Mouse (Mus musculus): ENCODE results near the gene Cend1. TPM values are rescaled to one million over a fixed set of nuclear protein-coding genes. Genes with fewer than 3 reads are reported as not detected.

Cend1 gene
- 8.9 and 15.1 TPM in 2 replicates for polyA plus RNA-seq (2016; fragmentation: Nextera tagmentation; extraction: Ambion mirVana)

DNA sequence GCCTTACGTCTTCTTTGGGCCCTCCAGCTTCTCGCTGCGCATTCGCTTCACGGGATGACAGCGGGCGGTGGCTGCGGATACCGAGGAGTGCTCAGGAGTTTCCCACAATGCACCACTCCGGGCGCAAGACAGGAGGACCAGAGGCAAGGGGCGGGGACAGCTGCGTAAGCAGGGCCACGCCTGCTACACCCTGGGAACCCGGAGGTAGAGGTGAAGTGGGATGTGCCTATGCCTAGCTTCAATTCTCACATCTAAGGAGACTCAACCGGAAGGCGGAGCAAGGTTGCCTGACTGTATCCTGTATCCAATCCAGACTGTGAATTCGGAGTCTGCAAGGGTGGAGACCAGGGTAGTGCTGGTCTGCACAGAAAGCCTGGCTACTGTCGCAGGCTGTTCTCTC is at the start of gene Cend1:
Cend1 (minus strand) TSS at position 182 of the 400 bp plus-strand sequence.
- peaks cover 51% of the 10 kb centered on the region for H3K4me1 ChIP-seq
- H3K36me3 ChIP-seq: peaks cover 39% of the 10 kb centered on the region
- H3K4me3 ChIP-seq: peak within 1 kb of the TSS; percentile 55
- DNase-seq (ENCODE audit: low spot score): peak; percentile 71
- peak within 1 kb of the TSS; percentile 68 for H3K27ac ChIP-seq (replicated peaks)
- WGBS: 3% methylated on average over 19 of the region's 19 CpGs
- peaks cover 15% of the 10 kb centered on the region; the same call in 1 of the 2 replicates for H3K27me3 ChIP-seq (ENCODE audit: low read depth, poor library complexity, severe bottlenecking)
- no peaks in the 10 kb centered on the region for H3K9me3 ChIP-seq (replicated peaks)

DNA sequence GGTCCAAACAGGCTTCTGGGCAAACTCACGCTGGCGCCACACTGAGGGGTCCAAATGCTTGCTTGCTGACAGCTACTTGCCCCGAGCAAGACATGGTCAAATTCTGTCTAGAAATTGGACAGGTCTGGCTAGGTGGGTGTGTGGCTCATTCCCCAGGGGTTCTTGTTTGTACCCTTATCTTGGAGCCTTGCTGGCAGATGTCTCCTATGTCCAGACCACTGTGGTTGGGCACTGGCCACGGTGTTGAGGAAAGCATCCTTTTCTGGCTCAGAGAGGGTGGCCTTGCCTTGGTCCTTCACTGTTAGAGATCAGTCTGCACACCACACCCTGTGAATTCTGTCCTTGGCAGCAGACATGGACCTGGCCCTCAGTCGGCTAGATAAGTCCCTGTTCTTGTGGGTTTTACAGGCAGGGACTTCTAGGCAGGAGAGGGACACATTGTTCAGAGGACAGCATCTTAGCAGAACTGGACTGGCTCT is 49.0 kb upstream of the Cend1 start:
- WGBS: 77% methylated on average over 5 of the region's 5 CpGs
- no peak overlapping the region for H3K27ac ChIP-seq (replicated peaks)
- no peak for DNase-seq (ENCODE audit: low spot score)
- peaks cover 56% of the 10 kb centered on the region for H3K27me3 ChIP-seq (ENCODE audit: low read depth, poor library complexity, severe bottlenecking)
- peaks cover 2% of the 10 kb centered on the region; the same call in 1 of the 2 replicates for H3K36me3 ChIP-seq
- H3K4me1 ChIP-seq: peaks cover 67% of the 10 kb centered on the region
- H3K9me3 ChIP-seq (replicated peaks): no peaks in the 10 kb centered on the region
- H3K4me3 ChIP-seq: no peak overlapping the region

DNA sequence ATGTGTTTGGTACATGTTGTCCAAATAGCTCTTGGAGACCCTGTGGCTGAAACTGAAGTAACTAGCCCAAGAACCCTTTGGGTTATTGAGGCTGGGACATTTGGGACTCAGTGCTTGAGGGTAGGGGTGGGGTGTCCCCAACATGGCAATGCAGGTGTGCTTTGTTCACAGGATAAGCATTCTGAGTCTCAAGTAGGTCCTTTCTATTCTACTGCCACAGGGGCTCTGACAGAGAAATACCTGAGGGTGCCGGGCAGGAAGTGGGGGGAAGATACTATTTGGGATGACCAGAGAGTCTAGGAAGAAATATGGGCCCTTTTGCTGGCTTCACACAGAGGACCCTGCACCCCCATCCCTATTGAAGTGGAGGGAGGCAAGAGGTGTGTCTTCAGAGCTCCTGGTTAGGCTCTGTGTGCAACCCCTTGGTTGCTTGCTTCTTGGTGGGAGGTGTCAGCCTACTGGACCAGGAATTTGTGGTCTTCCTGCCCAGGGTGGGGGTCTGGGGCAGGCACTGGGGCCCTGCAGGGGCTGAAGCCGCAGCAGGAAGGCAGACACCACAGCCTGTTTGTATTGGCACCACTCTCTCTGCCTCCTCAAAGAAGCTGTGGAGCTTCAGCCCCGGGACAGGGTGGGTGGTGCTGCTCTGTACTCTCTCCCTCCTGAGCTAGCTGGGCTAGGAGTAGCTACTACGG is 48.4 kb upstream of the Cend1 start:
- H3K9me3 ChIP-seq (replicated peaks): no peaks in the 10 kb centered on the region
- H3K36me3 ChIP-seq: peaks cover 6% of the 10 kb centered on the region
- no peak overlapping the region for H3K27ac ChIP-seq (replicated peaks)
- peaks cover 50% of the 10 kb centered on the region for H3K27me3 ChIP-seq (ENCODE audit: low read depth, poor library complexity, severe bottlenecking)
- peaks cover 67% of the 10 kb centered on the region for H3K4me1 ChIP-seq
- DNase-seq (ENCODE audit: low spot score): no peak
- 72% methylated on average over 4 of the region's 4 CpGs for WGBS
- no peak overlapping the region for H3K4me3 ChIP-seq

DNA sequence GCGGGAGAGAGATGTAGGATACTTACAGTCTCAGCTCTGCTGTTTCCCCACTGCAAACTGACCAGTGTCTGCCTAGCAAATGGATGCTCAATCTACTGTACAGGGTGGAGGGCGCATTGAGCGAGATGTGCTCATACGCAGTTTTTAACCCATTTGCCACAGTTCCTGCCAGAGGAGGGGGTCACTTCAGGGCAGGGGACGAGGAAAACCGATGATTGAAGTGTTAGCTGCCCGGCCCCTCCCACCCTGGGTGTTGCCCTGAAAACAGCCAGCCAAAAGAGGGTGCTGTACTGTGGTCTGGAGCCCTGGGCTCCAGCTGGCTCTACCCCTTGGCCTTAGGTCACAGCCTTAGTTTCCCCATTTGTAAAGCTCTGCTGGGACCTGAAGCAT is 47.7 kb upstream of the Cend1 start:
- DNase-seq (ENCODE audit: low spot score): no peak
- H3K4me3 ChIP-seq: peak overlapping the region; percentile 84
- WGBS: 21% methylated on average over 7 of the region's 7 CpGs
- peaks cover 42% of the 10 kb centered on the region for H3K27me3 ChIP-seq (ENCODE audit: low read depth, poor library complexity, severe bottlenecking)
- peaks cover 14% of the 10 kb centered on the region for H3K36me3 ChIP-seq
- peaks cover 61% of the 10 kb centered on the region for H3K4me1 ChIP-seq
- H3K9me3 ChIP-seq (replicated peaks): no peaks in the 10 kb centered on the region
- H3K27ac ChIP-seq (replicated peaks): peak overlapping the region; percentile 99

DNA sequence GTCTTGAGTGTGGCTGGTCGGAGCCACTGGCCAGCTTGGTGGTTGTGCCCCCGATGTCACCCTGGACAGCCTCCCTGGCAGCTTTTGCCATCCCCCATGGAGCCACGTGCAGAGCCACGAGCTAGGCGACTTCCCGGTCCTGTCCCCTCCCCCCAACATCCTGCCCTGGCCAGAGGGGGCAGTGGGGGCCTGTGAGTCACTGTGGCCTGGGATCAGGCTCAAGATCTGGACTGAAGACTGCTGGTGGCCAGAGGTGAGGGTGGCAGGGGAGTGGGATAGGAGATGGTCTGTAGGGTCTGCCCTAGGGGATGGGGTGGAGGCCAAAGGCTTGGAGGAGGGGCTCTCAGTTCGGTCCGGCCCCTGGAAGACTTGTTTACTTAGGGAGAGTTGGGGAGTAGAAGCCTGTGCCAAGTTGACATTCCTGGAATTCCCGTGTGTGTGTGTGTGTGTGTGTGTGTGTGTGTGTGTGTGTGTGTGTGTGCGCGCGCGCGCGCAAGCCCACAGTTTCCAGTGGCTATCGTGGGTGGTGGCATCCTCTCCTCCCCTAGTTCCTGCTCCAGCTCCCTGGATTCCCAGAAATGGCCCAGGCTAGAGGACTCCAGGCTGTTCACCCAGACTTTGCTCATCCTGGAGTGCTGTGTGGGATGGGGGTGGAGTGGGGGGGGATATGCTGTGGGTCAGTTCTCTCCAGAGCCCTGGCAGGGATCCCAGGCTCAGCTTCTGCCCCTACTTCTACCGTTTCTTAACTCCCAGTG is 47.1 kb upstream of the Cend1 start:
- Histone ChIP-seq H3K4me1 (peaks cover 55% of the 10 kb centered on the region), H3K4me3 (peak overlapping the region; percentile 84), H3K27me3 (ENCODE audit: low read depth, poor library complexity, severe bottlenecking) (peaks cover 37% of the 10 kb centered on the region), H3K27ac (replicated peaks) (peak overlapping the region; percentile 99), H3K9me3 (replicated peaks) (no peaks in the 10 kb centered on the region), H3K36me3 (peaks cover 18% of the 10 kb centered on the region)
- peak; percentile 61 for DNase-seq (ENCODE audit: low spot score)
- 4% methylated on average over 17 of the region's 17 CpGs for WGBS

DNA sequence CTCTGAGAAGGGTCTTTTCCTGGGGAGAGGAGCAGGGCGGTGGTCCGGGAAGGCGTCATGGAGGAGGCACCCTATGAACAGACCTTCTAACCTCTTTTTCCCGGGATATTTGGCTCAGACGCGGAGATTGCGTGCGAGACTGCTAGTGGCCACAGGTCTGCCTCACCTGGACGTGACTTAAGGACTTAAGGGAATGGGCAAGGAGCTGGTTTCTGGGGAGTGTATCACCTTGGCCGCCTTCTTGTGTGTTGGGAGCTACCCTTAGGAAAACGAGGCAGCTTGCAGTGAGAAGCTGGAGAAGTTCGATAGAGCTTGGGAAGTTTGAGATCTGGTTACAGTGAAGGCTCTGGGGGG is 46.5 kb upstream of the Cend1 start:
- H3K27me3 ChIP-seq (ENCODE audit: low read depth, poor library complexity, severe bottlenecking): peaks cover 31% of the 10 kb centered on the region
- DNase-seq (ENCODE audit: low spot score): no peak
- peak overlapping the region; percentile 84 for H3K4me3 ChIP-seq
- no peaks in the 10 kb centered on the region for H3K9me3 ChIP-seq (replicated peaks)
- peaks cover 24% of the 10 kb centered on the region for H3K36me3 ChIP-seq
- peak overlapping the region; percentile 99 for H3K27ac ChIP-seq (replicated peaks)
- WGBS: 4% methylated on average over 12 of the region's 12 CpGs
- peaks cover 49% of the 10 kb centered on the region for H3K4me1 ChIP-seq

DNA sequence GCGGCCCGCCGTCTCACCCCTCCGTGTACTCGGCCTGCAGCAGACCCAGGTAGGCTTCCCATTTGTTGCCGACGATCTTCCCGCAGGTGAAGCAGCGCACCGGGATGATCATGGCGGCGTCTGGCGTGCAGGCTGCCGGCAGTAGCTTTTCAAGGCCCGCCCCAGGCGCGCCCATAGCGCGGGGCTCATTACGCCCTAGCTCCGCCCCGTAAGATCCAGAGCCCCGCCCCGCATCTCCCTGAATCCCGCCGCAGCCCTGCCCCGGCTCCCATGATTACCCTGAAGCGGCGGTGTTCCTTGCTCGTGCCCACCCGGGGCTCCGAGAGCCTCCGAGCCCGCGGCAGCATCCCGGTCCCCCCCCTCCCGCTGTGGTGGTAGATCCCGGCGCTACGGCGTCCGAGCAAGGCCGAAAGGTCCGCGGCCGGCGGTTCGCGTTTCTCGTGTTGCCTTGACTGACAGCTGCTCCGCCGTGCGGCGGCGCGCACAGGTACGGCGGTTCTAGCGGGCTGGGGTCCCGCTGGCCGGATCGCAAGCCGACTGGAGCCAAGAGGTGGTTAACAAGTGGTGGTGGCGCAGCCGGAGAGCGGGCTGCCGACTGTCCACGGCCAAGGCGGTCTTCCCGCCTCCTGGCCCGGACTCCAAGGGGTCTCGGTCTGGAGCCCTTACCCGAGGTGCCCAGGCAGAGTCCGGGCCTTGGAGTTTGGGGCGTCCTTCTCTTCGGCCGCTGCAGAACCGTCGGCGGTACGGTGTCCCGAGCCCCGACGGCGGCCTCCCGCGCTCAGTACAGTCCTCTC is 45.9 kb upstream of the Cend1 start, which contains the start of the genes Polr2l and Tspan4:
Polr2l (minus strand) TSS at position 122 of the 794 bp plus-strand sequence.
Tspan4 (plus strand) TSS at position 230 of the 794 bp plus-strand sequence.
- peaks cover 31% of the 10 kb centered on the region for H3K27me3 ChIP-seq (ENCODE audit: low read depth, poor library complexity, severe bottlenecking)
- no peaks in the 10 kb centered on the region for H3K9me3 ChIP-seq (replicated peaks)
- H3K4me1 ChIP-seq: peaks cover 47% of the 10 kb centered on the region
- peak; percentile 91 for DNase-seq (ENCODE audit: low spot score)
- under 1% methylated on average over 87 of the region's 87 CpGs for WGBS
- H3K4me3 ChIP-seq: peak within 1 kb of the TSS; percentile 84
- peaks cover 30% of the 10 kb centered on the region for H3K36me3 ChIP-seq
- H3K27ac ChIP-seq (replicated peaks): peak within 1 kb of the TSS; percentile 99

DNA sequence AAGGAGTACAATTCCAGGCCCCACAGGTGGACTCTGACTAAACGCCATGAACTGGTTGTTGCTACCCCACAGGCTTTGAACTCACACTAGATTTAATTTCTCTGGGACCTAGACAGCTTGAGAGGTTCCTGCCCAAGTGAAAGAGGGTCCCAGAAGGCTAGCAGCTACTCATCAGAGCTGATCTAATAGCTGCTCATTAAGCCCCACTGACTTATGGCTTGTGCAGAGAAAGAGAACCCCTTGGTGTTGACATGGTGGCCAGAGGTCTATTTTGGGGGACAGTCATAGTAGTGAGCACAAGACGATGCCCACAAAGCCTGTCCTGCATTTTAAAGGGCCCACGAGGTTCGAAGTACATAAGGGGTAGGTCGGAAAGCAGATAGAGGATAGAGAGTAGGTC is 44.9 kb upstream of the Cend1 start:
- DNase-seq (ENCODE audit: low spot score): no peak
- H3K36me3 ChIP-seq: peaks cover 40% of the 10 kb centered on the region
- peak overlapping the region; percentile 84 for H3K4me3 ChIP-seq
- H3K4me1 ChIP-seq: peaks cover 58% of the 10 kb centered on the region
- no peaks in the 10 kb centered on the region for H3K9me3 ChIP-seq (replicated peaks)
- H3K27ac ChIP-seq (replicated peaks): peak overlapping the region; percentile 99; the same call in 1 of the 2 replicates
- H3K27me3 ChIP-seq (ENCODE audit: low read depth, poor library complexity, severe bottlenecking): peaks cover 31% of the 10 kb centered on the region
- 12% methylated on average over 5 of the region's 5 CpGs for WGBS

DNA sequence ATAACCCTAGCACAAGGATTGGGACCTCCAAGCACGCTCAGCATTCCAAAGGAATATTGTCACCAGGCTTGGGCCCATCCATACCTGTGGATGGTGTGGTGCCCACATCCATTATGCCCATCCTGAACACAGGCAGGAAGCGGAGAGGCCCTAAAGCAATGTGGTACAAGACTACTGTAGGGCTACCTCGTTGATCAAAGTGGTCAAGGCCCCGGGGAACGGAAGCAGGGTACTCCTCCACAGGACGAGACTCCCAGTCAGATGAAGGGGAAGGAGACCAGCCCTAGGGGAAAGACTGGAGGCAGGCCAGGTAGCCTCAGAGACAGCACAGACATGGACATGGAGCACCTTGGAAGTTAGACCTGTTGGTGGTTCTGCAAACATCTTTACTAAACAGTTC is 43.5 kb upstream of the Cend1 start:
- no peak for DNase-seq (ENCODE audit: low spot score)
- no peaks in the 10 kb centered on the region for H3K9me3 ChIP-seq (replicated peaks)
- peaks cover 67% of the 10 kb centered on the region for H3K4me1 ChIP-seq
- peaks cover 24% of the 10 kb centered on the region for H3K27me3 ChIP-seq (ENCODE audit: low read depth, poor library complexity, severe bottlenecking)
- no peak overlapping the region for H3K27ac ChIP-seq (replicated peaks)
- H3K36me3 ChIP-seq: peaks cover 41% of the 10 kb centered on the region
- H3K4me3 ChIP-seq: no peak overlapping the region
- 92% methylated on average over 6 of the region's 6 CpGs for WGBS

DNA sequence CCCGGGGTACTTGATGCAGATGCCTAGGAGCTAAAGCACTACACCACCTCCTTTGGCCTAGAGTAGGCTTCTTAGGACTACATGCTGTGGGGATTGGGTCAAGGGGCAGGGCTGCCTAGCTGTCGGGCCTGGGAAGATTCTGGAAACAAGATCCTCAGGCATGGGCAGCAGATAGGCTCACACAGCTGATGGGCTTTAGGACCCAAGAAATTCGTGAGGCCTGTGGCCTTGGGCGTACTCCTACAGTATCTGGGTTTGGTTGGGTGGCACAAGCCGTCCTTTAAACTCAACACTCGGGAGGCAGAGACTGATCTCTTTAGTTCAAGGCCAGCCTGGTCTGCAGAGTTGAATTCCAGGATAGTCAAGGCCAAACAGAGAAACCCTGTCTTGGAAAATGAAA is 42.9 kb upstream of the Cend1 start:
- Histone ChIP-seq H3K9me3 (replicated peaks) (no peaks in the 10 kb centered on the region), H3K36me3 (peaks cover 41% of the 10 kb centered on the region), H3K4me1 (peaks cover 68% of the 10 kb centered on the region), H3K4me3 (no peak overlapping the region), H3K27ac (replicated peaks) (no peak overlapping the region), H3K27me3 (ENCODE audit: low read depth, poor library complexity, severe bottlenecking) (peaks cover 19% of the 10 kb centered on the region)
- 90% methylated on average over 6 of the region's 6 CpGs for WGBS
- DNase-seq (ENCODE audit: low spot score): no peak

DNA sequence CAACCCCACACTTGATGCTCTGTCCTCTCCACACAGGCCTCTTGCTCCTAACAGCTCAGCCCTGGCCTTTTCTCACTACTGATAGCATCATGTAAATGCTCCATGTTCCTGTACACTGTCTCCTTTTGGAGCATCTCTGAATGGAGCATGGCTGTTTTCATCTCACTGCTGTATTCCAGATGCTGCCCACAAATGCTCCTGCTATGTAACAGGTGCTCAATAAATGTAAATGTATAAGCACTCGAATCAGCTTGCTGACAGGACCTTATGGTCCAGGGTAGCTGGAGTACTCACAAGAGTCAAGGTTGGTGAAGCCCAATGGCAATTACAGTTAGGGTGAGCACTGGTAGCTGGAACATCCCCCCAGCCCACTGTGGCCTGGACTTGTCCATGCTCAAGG is 41.9 kb upstream of the Cend1 start:
- H3K4me1 ChIP-seq: peaks cover 64% of the 10 kb centered on the region
- DNase-seq (ENCODE audit: low spot score): no peak

DNA sequence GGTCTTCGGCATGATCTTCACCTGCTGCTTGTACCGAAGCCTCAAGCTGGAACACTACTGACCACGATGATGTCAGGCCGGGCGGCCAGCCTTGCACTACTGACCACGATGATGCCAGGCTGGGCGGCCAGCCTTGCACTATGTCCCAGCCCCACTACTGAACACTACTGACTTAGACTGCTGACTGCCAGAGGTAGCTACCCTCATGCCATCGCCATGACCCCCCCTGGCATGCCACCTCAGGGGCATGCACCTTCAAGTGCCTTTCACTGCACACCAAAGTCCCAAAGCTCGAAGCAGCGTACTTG is 41.3 kb upstream of the Cend1 start:
- 95% methylated on average over 10 of the region's 10 CpGs for WGBS
- Histone ChIP-seq H3K27me3 (ENCODE audit: low read depth, poor library complexity, severe bottlenecking) (peaks cover 19% of the 10 kb centered on the region), H3K4me1 (peaks cover 62% of the 10 kb centered on the region), H3K9me3 (replicated peaks) (no peaks in the 10 kb centered on the region), H3K36me3 (peaks cover 41% of the 10 kb centered on the region), H3K27ac (replicated peaks) (no peak overlapping the region), H3K4me3 (no peak overlapping the region)
- no peak for DNase-seq (ENCODE audit: low spot score)

More for the DNA sequence above, 41.9 kb upstream of the Cend1 start:
- Histone ChIP-seq H3K27me3 (ENCODE audit: low read depth, poor library complexity, severe bottlenecking) (peaks cover 19% of the 10 kb centered on the region), H3K36me3 (peaks cover 41% of the 10 kb centered on the region), H3K9me3 (replicated peaks) (no peaks in the 10 kb centered on the region), H3K4me3 (no peak overlapping the region), H3K27ac (replicated peaks) (no peak overlapping the region)
- 88% methylated on average over 1 of the region's 1 CpGs for WGBS
